Mouse (Mus musculus) hindbrain, embryonic 13.5 days (tissue): ENCODE results near the gene Abhd13. TPM values are rescaled to one million over a fixed set of nuclear protein-coding genes. Genes with fewer than 3 reads are reported as not detected.

Experiments
- ATAC-seq: fragments of 200-750 bp; cut with Nextera tagmentation; 2 replicates; pipeline ENCODE4 v1.8.0; 2017; ENCODE audit warnings: moderate TSS enrichment; ENCODE audit not compliant: low FRiP score
- H3K27ac ChIP-seq: fragments of 300-500 bp; sonication (generic); 2 replicates; pipeline ENCODE4 v1.5.1; 2015; ENCODE audit warnings: inconsistent platforms, mild to moderate bottlenecking, moderate library complexity
- H3K27me3 ChIP-seq: fragments of 300-500 bp; sonication (generic); 2 replicates; pipeline ENCODE4 v1.6.1; 2015; ENCODE audit warnings: mild to moderate bottlenecking, inconsistent platforms
- H3K36me3 ChIP-seq: fragments of 300-500 bp; sonication (generic); 2 replicates; pipeline ENCODE4 v1.6.1; 2015; ENCODE audit warnings: mild to moderate bottlenecking, inconsistent platforms
- H3K4me1 ChIP-seq: fragments of 300-500 bp; sonication (generic); replicated peaks from 2 replicates; pipeline ENCODE4 v1.6.1; 2015; ENCODE audit warnings: inconsistent platforms
- H3K4me2 ChIP-seq: fragments of 300-500 bp; sonication (generic); 2 replicates; pipeline ENCODE4 v1.6.1; 2015; ENCODE audit warnings: inconsistent platforms, mild to moderate bottlenecking, moderate library complexity
- H3K4me3 ChIP-seq: fragments of 300-500 bp; sonication (generic); 2 replicates; pipeline ENCODE4 v1.5.1; 2015; ENCODE audit warnings: mild to moderate bottlenecking, inconsistent platforms
- H3K9ac ChIP-seq: fragments of 300-500 bp; sonication (generic); 2 replicates; pipeline ENCODE4 v1.6.1; 2015; ENCODE audit warnings: mild to moderate bottlenecking, inconsistent platforms
- H3K9me3 ChIP-seq: fragments of 300-500 bp; sonication (generic); 2 replicates; pipeline ENCODE4 v1.6.1; 2016; ENCODE audit warnings: inconsistent platforms
- WGBS: fragments of 180-500 bp; shearing (Covaris S2); methylation state at CpG from one replicate; pipeline ENCODE4 v1.1.7; 2015; 5-methylcytosine and 5-hydroxymethylcytosine counted together
- polyA plus RNA-seq: library from polyadenylated mRNA; unstranded; fragments of >200 nt; fragmentation: Nextera tagmentation; extraction: Ambion mirVana; gene quantifications from 2 replicates; pipeline ENCODE4 v1.2.1, GENCODE M21; 2015

Gene Abhd13
- polyA plus RNA-seq, 1 experiment from 2014 or later: 14.6 TPM

DNA sequence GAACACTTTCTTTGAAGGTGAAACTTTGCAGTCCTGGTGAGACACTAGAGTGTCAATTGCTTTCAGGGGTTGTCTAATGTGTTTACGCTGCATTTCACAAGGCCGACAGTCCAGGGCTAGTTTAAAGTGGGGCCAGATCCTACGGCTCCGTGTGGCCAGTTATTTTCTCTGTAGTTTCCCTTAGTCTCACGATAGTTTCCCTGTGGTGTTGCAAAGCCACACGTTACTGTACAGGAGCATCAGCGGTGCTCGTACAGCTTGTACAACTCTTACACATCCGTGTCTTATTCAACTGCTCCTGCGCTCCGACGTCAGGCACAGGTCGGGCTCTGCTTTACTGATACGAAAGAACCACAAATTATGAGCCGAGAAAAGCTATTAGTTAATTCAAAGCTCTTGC, 491 bp upstream of the Abhd13 start:
- WGBS: 43% methylated on average over 15 of the region's 15 CpGs
- ATAC-seq: peak; percentile 8; the same call in 1 of the 2 replicates
- H3K9me3 ChIP-seq: no peaks in the 10 kb centered on the region
- H3K27me3 ChIP-seq: no peaks in the 10 kb centered on the region
- H3K36me3 ChIP-seq: peaks cover 15% of the 10 kb centered on the region
- H3K4me2 ChIP-seq: peak overlapping the region; percentile 73
- peak overlapping the region; percentile 93 for H3K4me3 ChIP-seq
- peak overlapping the region; percentile 91; the same call in 1 of the 2 replicates for H3K9ac ChIP-seq
- peak overlapping the region; percentile 32; the same call in 1 of the 2 replicates for H3K27ac ChIP-seq
- peaks cover 48% of the 10 kb centered on the region for H3K4me1 ChIP-seq

DNA sequence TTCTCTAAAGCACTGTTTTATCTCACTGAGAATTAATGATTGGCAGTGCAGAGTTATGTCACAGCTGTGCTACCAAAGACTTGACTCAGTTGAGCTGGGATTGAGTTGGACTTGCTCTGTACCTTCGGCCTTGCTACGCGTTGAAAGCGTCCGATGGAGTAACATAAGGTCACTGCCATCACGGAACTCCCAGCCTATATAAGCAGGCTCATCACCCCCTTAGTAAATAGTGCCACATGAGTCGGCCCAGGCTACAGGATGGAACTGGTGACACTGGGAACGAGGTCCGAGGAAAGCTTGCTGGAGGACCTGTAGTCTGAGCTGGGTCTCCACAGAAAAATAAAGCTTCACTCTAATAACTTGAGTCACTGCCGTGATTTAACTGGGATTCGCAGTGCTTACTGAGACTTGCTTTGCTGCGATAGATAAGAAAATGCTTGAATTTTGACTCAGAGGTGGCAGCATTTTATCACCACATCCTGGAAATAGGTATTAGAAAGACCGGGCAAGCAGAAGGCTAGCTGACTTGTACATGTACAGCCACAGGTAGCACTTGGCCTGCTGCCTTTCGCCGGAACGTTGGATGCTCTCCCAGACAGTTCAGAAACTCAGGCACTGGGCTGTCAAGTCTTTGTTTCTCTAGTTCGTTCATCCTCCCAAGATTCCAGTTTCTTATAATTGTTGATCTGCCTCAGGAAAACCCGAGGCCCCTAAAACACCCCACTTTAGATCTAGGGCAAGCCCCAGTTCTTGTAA, 1.1 kb downstream of the Abhd13 start:
- Histone ChIP-seq H3K9me3 (no peaks in the 10 kb centered on the region), H3K4me3 (peak overlapping the region; percentile 93), H3K9ac (peak overlapping the region; percentile 91), H3K27ac (no peak overlapping the region; the same call in 1 of the 2 replicates), H3K36me3 (peaks cover 1% of the 10 kb centered on the region), H3K4me1 (peaks cover 48% of the 10 kb centered on the region), H3K27me3 (no peaks in the 10 kb centered on the region), H3K4me2 (peak overlapping the region; percentile 73)
- ATAC-seq: no peak
- 60% methylated on average over 18 of the region's 18 CpGs for WGBS

- Histone ChIP-seq H3K9me3 (no peaks in the 10 kb centered on the region), H3K9ac (no peak overlapping the region), H3K36me3 (peaks cover 5% of the 10 kb centered on the region), H3K4me2 (no peak overlapping the region), H3K27ac (no peak overlapping the region), H3K4me3 (no peak overlapping the region), H3K4me1 (peaks cover 48% of the 10 kb centered on the region), H3K27me3 (no peaks in the 10 kb centered on the region)
- 63% methylated on average over 1 of the region's 1 CpGs for WGBS
- no peak for ATAC-seq
Measured at GRCm38 (mm10) chr8:9979746-9980145, 2.2 kb downstream of the Abhd13 start.

GRCm38 (mm10) chr8:9980188-9980587, 2.7 kb downstream of the Abhd13 start:
- Histone ChIP-seq H3K9ac (no peak overlapping the region), H3K4me2 (no peak overlapping the region), H3K4me1 (peaks cover 44% of the 10 kb centered on the region), H3K36me3 (peaks cover 5% of the 10 kb centered on the region), H3K9me3 (no peaks in the 10 kb centered on the region), H3K27me3 (no peaks in the 10 kb centered on the region), H3K27ac (no peak overlapping the region), H3K4me3 (no peak overlapping the region)
- ATAC-seq: no peak

DNA sequence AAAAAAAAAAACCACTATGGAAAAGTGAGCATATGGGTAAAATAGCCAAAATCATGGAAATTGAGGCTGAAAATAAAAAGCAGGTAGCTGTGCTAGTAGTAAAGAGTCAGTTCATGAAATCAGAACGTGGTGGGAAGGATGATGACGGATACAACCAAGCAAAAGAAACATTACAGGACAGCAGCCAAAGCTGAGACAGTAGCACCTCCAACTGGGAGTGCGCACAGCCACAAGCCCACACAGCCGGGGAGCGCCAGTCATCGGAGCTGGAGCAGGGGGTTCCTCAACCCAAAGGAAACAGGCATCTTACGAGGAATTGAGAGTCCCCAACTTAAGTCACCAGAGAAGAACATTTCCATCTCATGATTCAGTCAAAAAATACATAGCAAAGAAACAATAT, 26.6 kb downstream of the Abhd13 start:
- no peaks in the 10 kb centered on the region for H3K36me3 ChIP-seq
- no peak overlapping the region for H3K4me2 ChIP-seq
- ATAC-seq: no peak
- H3K4me1 ChIP-seq: peaks cover 9% of the 10 kb centered on the region
- WGBS: 80% methylated on average over 7 of the region's 7 CpGs
- H3K9me3 ChIP-seq: no peaks in the 10 kb centered on the region
- H3K27me3 ChIP-seq: 0 out of 2 replicates have a peak, but pooled peaks cover 7% of the 10 kb centered on the region
- no peak overlapping the region for H3K4me3 ChIP-seq
- H3K9ac ChIP-seq: no peak overlapping the region
- no peak overlapping the region for H3K27ac ChIP-seq

- Histone ChIP-seq H3K4me2 (peak within 1 kb of the TSS; percentile 76), H3K4me1 (peaks cover 9% of the 10 kb centered on the region), H3K27me3 (0 out of 2 replicates have a peak, but pooled peaks cover 7% of the 10 kb centered on the region), H3K9me3 (no peaks in the 10 kb centered on the region), H3K27ac (no peak within 1 kb of the TSS), H3K9ac (peak within 1 kb of the TSS; percentile 65), H3K4me3 (peak within 1 kb of the TSS; percentile 46), H3K36me3 (no peaks in the 10 kb centered on the region)
- ATAC-seq: 0 out of 2 replicates have a peak, but pooled peaks have one; percentile 28
- 81% methylated on average over 16 of the region's 16 CpGs for WGBS
Measured at GRCm38 (mm10) chr8:10006156-10006985, 28.9 kb downstream of the Abhd13 start, which contains the start of gene Tnfsf13b. Gene Tnfsf13b, plus strand, starts transcription at chr8:10006467.

- Histone ChIP-seq H3K4me2 (peak overlapping the region; percentile 76), H3K9me3 (no peaks in the 10 kb centered on the region), H3K36me3 (no peaks in the 10 kb centered on the region), H3K27me3 (0 out of 2 replicates have a peak, but pooled peaks cover 7% of the 10 kb centered on the region), H3K4me3 (peak overlapping the region; percentile 46), H3K9ac (peak overlapping the region; percentile 65), H3K27ac (no peak overlapping the region), H3K4me1 (peaks cover 9% of the 10 kb centered on the region)
- peak; percentile 81 for ATAC-seq
- 6% methylated on average over 29 of the region's 29 CpGs for WGBS
Measured at GRCm38 (mm10) chr8:10006986-10007659, 29.6 kb downstream of the Abhd13 start.

GRCm38 (mm10) chr8:10007660-10008028, 30.1 kb downstream of the Abhd13 start:
- peaks cover 9% of the 10 kb centered on the region for H3K4me1 ChIP-seq
- no peaks in the 10 kb centered on the region for H3K36me3 ChIP-seq
- 0 out of 2 replicates have a peak, but pooled peaks cover 7% of the 10 kb centered on the region for H3K27me3 ChIP-seq
- H3K4me2 ChIP-seq: peak overlapping the region; percentile 76
- H3K9ac ChIP-seq: peak overlapping the region; percentile 65; the same call in 1 of the 2 replicates
- peak overlapping the region; percentile 46 for H3K4me3 ChIP-seq
- no peaks in the 10 kb centered on the region for H3K9me3 ChIP-seq
- 42% methylated on average over 6 of the region's 6 CpGs for WGBS
- no peak overlapping the region for H3K27ac ChIP-seq
- ATAC-seq: no peak

DNA sequence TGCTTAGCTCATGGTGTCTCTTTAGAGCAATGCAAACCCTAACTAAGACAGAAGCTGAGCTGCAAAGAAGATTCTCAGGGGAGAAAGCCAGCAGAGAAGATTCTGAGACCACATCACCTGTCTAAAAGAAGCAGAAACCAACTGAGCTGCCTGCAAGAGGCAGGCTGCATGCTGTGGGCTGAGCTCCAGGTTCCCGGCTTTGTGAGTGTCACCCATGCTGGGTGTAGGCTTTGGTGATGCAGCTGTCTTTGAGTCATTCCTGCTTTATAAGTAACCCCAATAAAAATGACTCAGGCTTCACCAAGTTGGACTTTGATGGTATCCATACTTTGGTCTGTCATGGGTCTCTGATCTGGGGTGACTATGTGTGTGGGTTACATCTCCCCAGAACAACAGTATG, 38.7 kb downstream of the Abhd13 start:
- H3K27ac ChIP-seq: no peak overlapping the region
- 0 out of 2 replicates have a peak, but pooled peaks cover 3% of the 10 kb centered on the region for H3K4me1 ChIP-seq
- H3K4me2 ChIP-seq: no peak overlapping the region
- H3K9me3 ChIP-seq: no peaks in the 10 kb centered on the region
- no peak overlapping the region for H3K4me3 ChIP-seq
- no peaks in the 10 kb centered on the region for H3K27me3 ChIP-seq
- no peak for ATAC-seq
- H3K36me3 ChIP-seq: no peaks in the 10 kb centered on the region
- no peak overlapping the region for H3K9ac ChIP-seq
- WGBS: 80% methylated on average over 1 of the region's 1 CpGs

DNA sequence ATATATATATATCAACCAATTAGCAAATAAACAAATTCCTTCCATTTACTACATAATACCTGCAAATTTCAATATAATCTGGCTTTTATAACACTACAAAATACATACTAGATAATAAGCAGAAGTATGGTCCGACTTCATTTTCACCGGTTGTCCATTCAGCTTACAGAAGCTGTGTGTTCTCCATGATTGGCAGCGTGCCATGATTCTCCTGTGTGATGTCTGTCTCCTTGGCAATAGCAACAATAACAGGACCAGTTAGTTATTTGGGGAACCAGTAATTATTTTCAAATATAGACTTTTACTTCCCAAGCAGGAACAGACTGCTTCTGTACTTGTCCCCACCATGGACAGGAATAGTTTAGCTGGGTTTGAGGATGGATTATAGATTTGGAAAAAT, 39.7 kb downstream of the Abhd13 start:
- H3K27me3 ChIP-seq: no peaks in the 10 kb centered on the region
- WGBS: 61% methylated on average over 3 of the region's 3 CpGs
- H3K9ac ChIP-seq: no peak overlapping the region
- H3K4me1 ChIP-seq: 0 out of 2 replicates have a peak, but pooled peaks cover 3% of the 10 kb centered on the region
- H3K27ac ChIP-seq: no peak overlapping the region
- no peaks in the 10 kb centered on the region for H3K9me3 ChIP-seq
- H3K4me3 ChIP-seq: no peak overlapping the region
- H3K36me3 ChIP-seq: no peaks in the 10 kb centered on the region
- H3K4me2 ChIP-seq: no peak overlapping the region
- ATAC-seq: no peak

GRCm38 (mm10) chr8:10030320-10031060, 53.0 kb downstream of the Abhd13 start:
- no peak for ATAC-seq

More at GRCm38 (mm10) chr8:10030320-10031060, 53.0 kb downstream of the Abhd13 start:
- Histone ChIP-seq H3K4me1 (no peaks in the 10 kb centered on the region), H3K9ac (no peak overlapping the region), H3K4me3 (no peak overlapping the region), H3K27me3 (no peaks in the 10 kb centered on the region), H3K36me3 (no peaks in the 10 kb centered on the region), H3K9me3 (no peaks in the 10 kb centered on the region), H3K27ac (no peak overlapping the region), H3K4me2 (no peak overlapping the region)
- WGBS: 74% methylated on average over 8 of the region's 8 CpGs
